Mouse (Mus musculus): Measurements from ENCODE around the gene Tmem239. TPM values are rescaled to one million over a fixed set of nuclear protein-coding genes. Genes with fewer than 3 reads are reported as not detected.

The Tmem239 gene
- polyA plus RNA-seq, 1 experiment = not detected

- TF ChIP-seq CTCF (IDR thresholded peaks at IDR 0.05; ENCODE audit: borderline replicate concordance, extremely low read depth, insufficient read depth, insufficient read length) (no peak), POLR2A (IDR thresholded peaks at IDR 0.05; ENCODE audit: borderline replicate concordance, extremely low read depth, insufficient read depth, insufficient read length, poor library complexity, severe bottlenecking) (no peak)
- no peak for DNase-seq (ENCODE audit: low read depth)
These were observed 15.2 kb upstream of the Tmem239 start for GRCm38 (mm10) chr2:130390993-130391625.

- no peak for DNase-seq (ENCODE audit: low read depth)
- TF ChIP-seq CTCF (IDR thresholded peaks at IDR 0.05; ENCODE audit: borderline replicate concordance, extremely low read depth, insufficient read depth, insufficient read length) (no peak), POLR2A (IDR thresholded peaks at IDR 0.05; ENCODE audit: borderline replicate concordance, extremely low read depth, insufficient read depth, insufficient read length, poor library complexity, severe bottlenecking) (no peak)
These were observed 13.4 kb upstream of the Tmem239 start for GRCm38 (mm10) chr2:130392836-130393235.

- no peak for DNase-seq (ENCODE audit: low read depth)
- TF ChIP-seq POLR2A (IDR thresholded peaks at IDR 0.05; ENCODE audit: borderline replicate concordance, extremely low read depth, insufficient read depth, insufficient read length, poor library complexity, severe bottlenecking) = no peak
These were observed 10.6 kb upstream of the Tmem239 start for GRCm38 (mm10) chr2:130395696-130396095.

- peak; percentile 69 for DNase-seq (ENCODE audit: low read depth)
- TF ChIP-seq CTCF (IDR thresholded peaks at IDR 0.05; ENCODE audit: borderline replicate concordance, extremely low read depth, insufficient read depth, insufficient read length) (no peak), POLR2A (IDR thresholded peaks at IDR 0.05; ENCODE audit: borderline replicate concordance, extremely low read depth, insufficient read depth, insufficient read length, poor library complexity, severe bottlenecking) (no peak)
These were observed 8.9 kb upstream of the Tmem239 start, which contains the start of gene Cpxm1 for GRCm38 (mm10) chr2:130397186-130397985. Cpxm1 (minus strand) TSS chr2:130397574.

GRCm38 (mm10) chr2:130398091-130398490 is 8.2 kb upstream of the Tmem239 start:
- no peak for DNase-seq (ENCODE audit: low read depth)
- TF ChIP-seq POLR2A (IDR thresholded peaks at IDR 0.05; ENCODE audit: borderline replicate concordance, extremely low read depth, insufficient read depth, insufficient read length, poor library complexity, severe bottlenecking) (no peak), CTCF (IDR thresholded peaks at IDR 0.05; ENCODE audit: borderline replicate concordance, extremely low read depth, insufficient read depth, insufficient read length) (no peak)

GRCm38 (mm10) chr2:130400046-130400445 is 6.2 kb upstream of the Tmem239 start:
- TF ChIP-seq CTCF (IDR thresholded peaks at IDR 0.05; ENCODE audit: borderline replicate concordance, extremely low read depth, insufficient read depth, insufficient read length) (no peak), POLR2A (IDR thresholded peaks at IDR 0.05; ENCODE audit: borderline replicate concordance, extremely low read depth, insufficient read depth, insufficient read length, poor library complexity, severe bottlenecking) (no peak)
- DNase-seq (ENCODE audit: low read depth) = no peak

- TF ChIP-seq CTCF (IDR thresholded peaks at IDR 0.05; ENCODE audit: borderline replicate concordance, extremely low read depth, insufficient read depth, insufficient read length) (no peak), POLR2A (IDR thresholded peaks at IDR 0.05; ENCODE audit: borderline replicate concordance, extremely low read depth, insufficient read depth, insufficient read length, poor library complexity, severe bottlenecking) (no peak)
- no peak for DNase-seq (ENCODE audit: low read depth)
These were observed 4.4 kb upstream of the Tmem239 start for GRCm38 (mm10) chr2:130401891-130402290.

GRCm38 (mm10) chr2:130404939-130405338 is 1.3 kb upstream of the Tmem239 start, which contains the start of the genes Gm28372 and 1700020A23Rik:
Gm28372 (plus strand) TSS chr2:130405239.
1700020A23Rik (plus strand) TSS chr2:130405259.
- no peak for TF ChIP-seq POLR2A (IDR thresholded peaks at IDR 0.05; ENCODE audit: borderline replicate concordance, extremely low read depth, insufficient read depth, insufficient read length, poor library complexity, severe bottlenecking)
- no peak for DNase-seq (ENCODE audit: low read depth)

- no peak for TF ChIP-seq POLR2A (IDR thresholded peaks at IDR 0.05; ENCODE audit: borderline replicate concordance, extremely low read depth, insufficient read depth, insufficient read length, poor library complexity, severe bottlenecking)
- peak; percentile 33; the same call in 1 of the 2 replicates for TF ChIP-seq CTCF (IDR thresholded peaks at IDR 0.05; ENCODE audit: borderline replicate concordance, extremely low read depth, insufficient read depth, insufficient read length)
- peak; percentile 76 for DNase-seq (ENCODE audit: low read depth)
These were observed 1.9 kb downstream of the Tmem239 start for GRCm38 (mm10) chr2:130408194-130408593.

GRCm38 (mm10) chr2:130411558-130412495 is 5.5 kb downstream of the Tmem239 start:
- peak; percentile 88 for DNase-seq (ENCODE audit: low read depth)
- no peak for TF ChIP-seq POLR2A (IDR thresholded peaks at IDR 0.05; ENCODE audit: borderline replicate concordance, extremely low read depth, insufficient read depth, insufficient read length, poor library complexity, severe bottlenecking)
- peak; percentile 97 for TF ChIP-seq CTCF (IDR thresholded peaks at IDR 0.05; ENCODE audit: borderline replicate concordance, extremely low read depth, insufficient read depth, insufficient read length)

GRCm38 (mm10) chr2:130412775-130413174 is 6.5 kb downstream of the Tmem239 start:
- TF ChIP-seq POLR2A (IDR thresholded peaks at IDR 0.05; ENCODE audit: borderline replicate concordance, extremely low read depth, insufficient read depth, insufficient read length, poor library complexity, severe bottlenecking) (no peak), CTCF (IDR thresholded peaks at IDR 0.05; ENCODE audit: borderline replicate concordance, extremely low read depth, insufficient read depth, insufficient read length) (no peak)
- no peak for DNase-seq (ENCODE audit: low read depth)

Data from brain, embryonic 14.5 days (tissue).